Mouse (Mus musculus): Measurements from ENCODE around the gene Aars.

Aars gene

GRCm38 (mm10) chr8:111093865-111094718 is 61.1 kb downstream of the Aars start, which contains the start of gene Pdpr:
TSS of gene Pdpr (plus strand) at chr8:111094630.
- peak; percentile 76 to 79 for DNase-seq (ENCODE audit: low spot score in 2 of 2)

DNA sequence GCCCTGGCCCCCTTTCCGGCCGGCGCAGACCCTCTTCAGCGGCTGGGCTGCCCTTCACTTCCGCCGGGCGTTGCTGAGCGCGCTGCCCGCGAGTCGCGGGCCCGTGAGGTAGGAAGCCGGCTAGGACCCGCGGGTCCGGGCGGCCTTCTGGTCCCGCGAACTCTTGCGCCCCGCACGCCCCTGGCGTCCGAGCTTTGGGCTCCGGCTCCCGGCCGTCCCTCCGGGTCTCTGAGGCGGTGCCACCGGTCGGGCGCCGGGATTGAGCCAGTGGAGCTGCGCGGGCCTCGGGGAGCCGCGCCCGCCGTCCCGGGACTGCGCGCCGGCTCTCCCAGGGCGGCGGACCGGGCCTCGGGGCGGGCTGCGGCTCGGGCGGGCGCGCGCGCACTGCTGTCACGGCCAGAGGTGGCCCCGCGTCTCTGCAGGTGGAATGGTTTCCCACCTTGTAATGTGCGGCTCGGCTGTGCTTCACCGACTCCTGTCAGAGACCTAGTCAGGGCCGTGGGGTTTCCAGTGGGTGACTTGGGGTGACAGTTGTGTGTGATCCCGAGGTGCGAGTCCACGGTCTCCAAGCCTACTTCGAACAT is 61.9 kb downstream of the Aars start:
- peak in 1 of 2 experiments; percentile 19 for DNase-seq (ENCODE audit: low spot score in 2 of 2)
